Mouse (Mus musculus): ENCODE measurements around the gene Ccser1. TPM values are rescaled to one million over a fixed set of nuclear protein-coding genes. Genes with fewer than 3 reads are reported as not detected.
A peak's percentile ranks its signal among the peaks of the same experiment; 100 is the strongest.

Ccser1 gene
- polyA plus RNA-seq, 1 experiment from 2014 or later: 2.0 TPM

GRCm38 (mm10) chr6:61322328-61322727 is 142.2 kb downstream of the Ccser1 start:
- Histone ChIP-seq H3K4me3 (no peak overlapping the region), H3K36me3 (no peaks in the 10 kb centered on the region), H3K9me3 (replicated peaks) (no peaks in the 10 kb centered on the region), H3K4me1 (no peaks in the 10 kb centered on the region), H3K27ac (replicated peaks) (no peak overlapping the region), H3K27me3 (ENCODE audit: low read depth, poor library complexity, severe bottlenecking) (no peaks in the 10 kb centered on the region)
- 83% methylated on average over 6 of the region's 6 CpGs for WGBS
- no peak for DNase-seq (ENCODE audit: low spot score)

GRCm38 (mm10) chr6:61326131-61326530 is 146.0 kb downstream of the Ccser1 start:
- no peak for DNase-seq (ENCODE audit: low spot score)
- no peaks in the 10 kb centered on the region for H3K27me3 ChIP-seq (ENCODE audit: low read depth, poor library complexity, severe bottlenecking)
- WGBS: 88% methylated on average over 2 of the region's 2 CpGs
- H3K9me3 ChIP-seq (replicated peaks): no peaks in the 10 kb centered on the region
- H3K4me3 ChIP-seq: no peak overlapping the region
- H3K36me3 ChIP-seq: no peaks in the 10 kb centered on the region
- H3K27ac ChIP-seq (replicated peaks): no peak overlapping the region
- H3K4me1 ChIP-seq: peaks cover 16% of the 10 kb centered on the region

GRCm38 (mm10) chr6:61328981-61329380 is 148.9 kb downstream of the Ccser1 start:
- peaks cover 16% of the 10 kb centered on the region for H3K4me1 ChIP-seq
- no peaks in the 10 kb centered on the region for H3K36me3 ChIP-seq
- no peaks in the 10 kb centered on the region for H3K9me3 ChIP-seq (replicated peaks)
- no peaks in the 10 kb centered on the region for H3K27me3 ChIP-seq (ENCODE audit: low read depth, poor library complexity, severe bottlenecking)
- H3K27ac ChIP-seq (replicated peaks): no peak overlapping the region
- H3K4me3 ChIP-seq: no peak overlapping the region
- DNase-seq (ENCODE audit: low spot score): no peak

- WGBS: 77% methylated on average over 15 of the region's 15 CpGs
- DNase-seq (ENCODE audit: low spot score): no peak
- peaks cover 16% of the 10 kb centered on the region for H3K4me1 ChIP-seq
- H3K27ac ChIP-seq (replicated peaks): no peak overlapping the region
- H3K27me3 ChIP-seq (ENCODE audit: low read depth, poor library complexity, severe bottlenecking): no peaks in the 10 kb centered on the region
- no peaks in the 10 kb centered on the region for H3K9me3 ChIP-seq (replicated peaks)
- no peak overlapping the region for H3K4me3 ChIP-seq
- H3K36me3 ChIP-seq: no peaks in the 10 kb centered on the region
These were observed 149.7 kb downstream of the Ccser1 start for GRCm38 (mm10) chr6:61329593-61330540.

- Histone ChIP-seq H3K4me1 (peaks cover 10% of the 10 kb centered on the region), H3K27me3 (ENCODE audit: low read depth, poor library complexity, severe bottlenecking) (no peaks in the 10 kb centered on the region), H3K4me3 (no peak overlapping the region), H3K9me3 (replicated peaks) (no peaks in the 10 kb centered on the region), H3K27ac (replicated peaks) (no peak overlapping the region), H3K36me3 (no peaks in the 10 kb centered on the region)
- no peak for DNase-seq (ENCODE audit: low spot score)
- WGBS: 84% methylated on average over 1 of the region's 1 CpGs
These were observed 154.3 kb downstream of the Ccser1 start for GRCm38 (mm10) chr6:61334466-61334865.

GRCm38 (mm10) chr6:61347045-61347838 is 167.1 kb downstream of the Ccser1 start:
- no peak overlapping the region for H3K4me3 ChIP-seq
- H3K27ac ChIP-seq (replicated peaks): no peak overlapping the region
- 82% methylated on average over 5 of the region's 5 CpGs for WGBS
- no peaks in the 10 kb centered on the region for H3K9me3 ChIP-seq (replicated peaks)
- no peaks in the 10 kb centered on the region for H3K36me3 ChIP-seq
- no peaks in the 10 kb centered on the region for H3K27me3 ChIP-seq (ENCODE audit: low read depth, poor library complexity, severe bottlenecking)
- H3K4me1 ChIP-seq: no peaks in the 10 kb centered on the region
- DNase-seq (ENCODE audit: low spot score): no peak

GRCm38 (mm10) chr6:61363722-61364121 is 183.6 kb downstream of the Ccser1 start:
- no peaks in the 10 kb centered on the region for H3K4me1 ChIP-seq
- no peak overlapping the region for H3K27ac ChIP-seq (replicated peaks)
- 91% methylated on average over 5 of the region's 5 CpGs for WGBS
- no peak overlapping the region for H3K4me3 ChIP-seq
- no peaks in the 10 kb centered on the region for H3K27me3 ChIP-seq (ENCODE audit: low read depth, poor library complexity, severe bottlenecking)
- no peak for DNase-seq (ENCODE audit: low spot score)
- H3K36me3 ChIP-seq: no peaks in the 10 kb centered on the region
- no peaks in the 10 kb centered on the region for H3K9me3 ChIP-seq (replicated peaks)

- no peak for DNase-seq (ENCODE audit: low spot score)
- no peak overlapping the region for H3K27ac ChIP-seq (replicated peaks)
- H3K9me3 ChIP-seq (replicated peaks): no peaks in the 10 kb centered on the region
- no peaks in the 10 kb centered on the region for H3K4me1 ChIP-seq
- WGBS: 30% methylated on average over 3 of the region's 3 CpGs
- H3K4me3 ChIP-seq: no peak overlapping the region
- H3K27me3 ChIP-seq (ENCODE audit: low read depth, poor library complexity, severe bottlenecking): no peaks in the 10 kb centered on the region
- H3K36me3 ChIP-seq: no peaks in the 10 kb centered on the region
These were observed 202.4 kb downstream of the Ccser1 start for GRCm38 (mm10) chr6:61382526-61382925.

GRCm38 (mm10) chr6:61382991-61383390 is 202.9 kb downstream of the Ccser1 start:
- Histone ChIP-seq H3K9me3 (replicated peaks) (no peaks in the 10 kb centered on the region), H3K27me3 (ENCODE audit: low read depth, poor library complexity, severe bottlenecking) (no peaks in the 10 kb centered on the region), H3K4me1 (no peaks in the 10 kb centered on the region), H3K36me3 (no peaks in the 10 kb centered on the region), H3K27ac (replicated peaks) (no peak overlapping the region), H3K4me3 (no peak overlapping the region)
- DNase-seq (ENCODE audit: low spot score): no peak
- WGBS: 56% methylated on average over 3 of the region's 3 CpGs

- Histone ChIP-seq H3K9me3 (replicated peaks) (no peaks in the 10 kb centered on the region), H3K27me3 (ENCODE audit: low read depth, poor library complexity, severe bottlenecking) (no peaks in the 10 kb centered on the region), H3K27ac (replicated peaks) (no peak overlapping the region), H3K4me1 (no peaks in the 10 kb centered on the region), H3K36me3 (no peaks in the 10 kb centered on the region), H3K4me3 (no peak overlapping the region)
- WGBS: 82% methylated on average over 1 of the region's 1 CpGs
- DNase-seq (ENCODE audit: low spot score): no peak
These were observed 206.9 kb downstream of the Ccser1 start for GRCm38 (mm10) chr6:61387046-61387445.

- WGBS: 93% methylated on average over 2 of the region's 2 CpGs
- no peaks in the 10 kb centered on the region for H3K27me3 ChIP-seq (ENCODE audit: low read depth, poor library complexity, severe bottlenecking)
- H3K4me3 ChIP-seq: no peak overlapping the region
- no peaks in the 10 kb centered on the region for H3K36me3 ChIP-seq
- DNase-seq (ENCODE audit: low spot score): no peak
- no peak overlapping the region for H3K27ac ChIP-seq (replicated peaks)
- peaks cover 24% of the 10 kb centered on the region for H3K4me1 ChIP-seq
- no peaks in the 10 kb centered on the region for H3K9me3 ChIP-seq (replicated peaks)
These were observed 247.4 kb downstream of the Ccser1 start for GRCm38 (mm10) chr6:61427490-61427889.

GRCm38 (mm10) chr6:61430881-61431725 is 251.0 kb downstream of the Ccser1 start:
- Histone ChIP-seq H3K4me3 (no peak overlapping the region), H3K4me1 (peaks cover 28% of the 10 kb centered on the region), H3K9me3 (replicated peaks) (no peaks in the 10 kb centered on the region), H3K36me3 (no peaks in the 10 kb centered on the region), H3K27me3 (ENCODE audit: low read depth, poor library complexity, severe bottlenecking) (no peaks in the 10 kb centered on the region), H3K27ac (replicated peaks) (peak overlapping the region; percentile 78)
- peak; percentile 36 for DNase-seq (ENCODE audit: low spot score)
- whole genome bisulfite sequencing: 7% methylated on average over 5 of the region's 5 CpGs
